ENCODE assay signal across 11 mouse cellular contexts in genomic region chr1:189933480-189934202, GRCm38 (mm10). TPM values are rescaled to one million over a fixed set of nuclear protein-coding genes. Genes with fewer than 3 reads are reported as not detected.
DNase-seq lines count a peak whose midpoint lies in the region; ATAC-seq and TF ChIP-seq lines count a peak whose summit lies in the region.
"Had no signal": no experiment of that assay in that cellular context is flagged by ENCODE, and none has a peak within 500 bp of the region (broad histone marks: within the 10 kb centered on the region; RNA-seq: fewer than 3 reads in every experiment).

No protein-coding gene starts in this region.

- H3K27me3 ChIP-seq in lung, postnatal 0 days (replicated peaks; ENCODE audit: insufficient read depth, low read length): no peaks in the 10 kb centered on the region
- no peaks in the 10 kb centered on the region for H3K27me3 ChIP-seq in liver, embryonic 15.5 days

- 58% methylated on average over 9 of the region's 9 CpGs for WGBS in lung, postnatal 0 days
- WGBS in liver, embryonic 15.5 days (ENCODE audit: insufficient replicate concordance): 32% methylated on average over 9 of the region's 9 CpGs

- no peak overlapping the region for H3K27ac ChIP-seq in lung, postnatal 0 days (ENCODE audit: low read length)
- no peak overlapping the region for H3K27ac ChIP-seq in liver, embryonic 15.5 days (replicated peaks)

- H3K4me3 ChIP-seq in lung, postnatal 0 days (ENCODE audit: low read depth, low read length): no peak overlapping the region
- no peak overlapping the region for H3K4me3 ChIP-seq in liver, embryonic 15.5 days (replicated peaks)

- TF ChIP-seq CTCF in lung, postnatal 0 days (IDR thresholded peaks at IDR 0.05): no peak

- no peak for TF ChIP-seq EP300 in lung, postnatal 0 days (IDR thresholded peaks at IDR 0.05)

- H3K9ac ChIP-seq in lung, postnatal 0 days (replicated peaks; ENCODE audit: low read depth): no peak overlapping the region
- H3K9ac ChIP-seq in liver, embryonic 15.5 days: no peak overlapping the region

- no peaks in the 10 kb centered on the region for H3K36me3 ChIP-seq in lung, postnatal 0 days (ENCODE audit: insufficient read depth, low read length)
- H3K36me3 ChIP-seq in liver, embryonic 15.5 days (replicated peaks): no peaks in the 10 kb centered on the region

- H3K4me1 ChIP-seq in lung, postnatal 0 days (ENCODE audit: insufficient read depth, low read depth, low read length): no peaks in the 10 kb centered on the region
- peaks cover 8% of the 10 kb centered on the region; the same call in 1 of the 2 replicates for H3K4me1 ChIP-seq in liver, embryonic 15.5 days (replicated peaks)

- peak; percentile 53 for ATAC-seq in lung, postnatal 0 days
- peak; percentile 92 for ATAC-seq in granulocyte monocyte progenitor cell, adult 5-6 weeks (replicated peaks; ENCODE audit: poor library complexity, severe bottlenecking)
- 0 out of 2 replicates have a peak, but pooled peaks have one; percentile 58 for ATAC-seq in liver, embryonic 15.5 days (ENCODE audit: insufficient read depth)

- no peaks in the 10 kb centered on the region for H3K9me3 ChIP-seq in lung, postnatal 0 days (ENCODE audit: low read length)
- no peaks in the 10 kb centered on the region for H3K9me3 ChIP-seq in liver, embryonic 15.5 days (replicated peaks)

- DNase-seq in lung, postnatal 0 days (ENCODE audit: low spot score): peak; percentile 45
- no peak for DNase-seq in lung, postnatal 14 days
- DNase-seq in thymus, postnatal 4 days: peak; percentile 63
- no peak for DNase-seq in MN1 (ENCODE audit: low spot score)
- no peak for DNase-seq in ovary, adult 18-20 months (ENCODE audit: low spot score)
- DNase-seq: adrenal gland, postnatal 36 days; cerebellum, adult 2 months; kidney, postnatal 14 days; lung, adult 2 months had no signal

- H3K4me2 ChIP-seq in lung, postnatal 0 days (replicated peaks; ENCODE audit: low read depth, low read length): no peak overlapping the region
- H3K4me2 ChIP-seq in liver, embryonic 15.5 days: no peak overlapping the region

RNA-seq across cellular contexts. Expression of gene Smyd2, which starts 11.5 kb away (rescaled TPM):
- polyA plus RNA-seq in lung, postnatal 0 days (2015; fragmentation: Nextera tagmentation; extraction: Ambion mirVana): 34.3 and 35.9 TPM in 2 replicates
- 72.5 and 97.7 TPM in 2 replicates for total RNA-seq in granulocyte monocyte progenitor cell, adult 5-6 weeks (2014; fragmentation: Nextera tagmentation)
- 97.8 and 98.0 TPM in 2 replicates for total RNA-seq in granulocyte monocyte progenitor cell, adult 5-6 weeks (2017)
- polyA plus RNA-seq in liver, embryonic 15.5 days (2015; fragmentation: Nextera tagmentation; extraction: Ambion mirVana): 27.2 and 28.0 TPM in 2 replicates

Comparison
In these comparisons a context has a peak if more than half of its experiments do, and no peak if none do; other contexts are left out.
1. DNase-seq: peak in lung, postnatal 0 days (single experiment) and thymus, postnatal 4 days (single experiment); none in lung, postnatal 14 days (single experiment), MN1 (single experiment) and ovary, adult 18-20 months (single experiment).
2. Peak in every context shown above with its lines, with median percentiles within 50 percentile points of each other: ATAC-seq.